Mouse (Mus musculus): ENCODE data around the gene Mpst. TPM values are rescaled to one million over a fixed set of nuclear protein-coding genes. Genes with fewer than 3 reads are reported as not detected.

The Mpst gene
- total and polyA plus RNA-seq, 3 experiments, result 38.6 to 86.7 TPM; not detected in 1

DNA sequence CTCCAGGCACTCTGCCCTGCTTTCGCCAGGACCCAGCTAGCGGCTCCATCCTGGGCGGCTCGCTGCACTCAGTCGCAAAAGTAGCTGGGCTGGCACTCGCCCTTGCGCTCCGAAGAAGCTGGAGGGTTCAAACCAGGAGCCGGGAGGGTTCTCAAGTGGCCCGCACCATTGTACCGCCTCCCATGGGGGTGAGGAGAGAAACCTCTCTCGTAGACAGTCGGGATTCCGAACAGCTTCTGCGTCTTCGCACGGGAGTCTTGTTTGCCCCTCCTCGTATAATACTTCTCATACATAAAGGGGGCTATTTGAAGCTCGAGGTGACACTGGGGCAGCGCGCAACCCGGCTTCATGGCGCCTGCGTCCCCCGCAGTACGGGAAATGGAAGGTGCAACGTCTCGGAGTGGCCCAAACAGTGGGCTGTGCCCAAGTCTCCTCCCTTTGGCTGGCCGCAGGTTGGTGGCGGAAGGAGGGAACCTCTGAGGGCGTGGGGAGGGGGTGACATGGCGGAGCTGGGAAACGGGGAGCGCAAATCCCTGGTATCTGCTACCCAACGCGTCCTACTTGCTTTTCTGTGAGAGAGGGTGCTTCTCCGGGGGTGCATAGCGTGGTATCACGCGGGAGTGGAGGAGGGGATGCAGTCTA lies at the start of gene Mpst (continued):
- TF ChIP-seq JUND (IDR thresholded peaks at IDR 0.05; ENCODE audit: low read depth, low read length) (no peak), HCFC1 (IDR thresholded peaks at IDR 0.05; ENCODE audit: low read depth, low read length) (peak; percentile 61; the same call in 1 of the 2 replicates), E2F4 (IDR thresholded peaks at IDR 0.05; ENCODE audit: borderline replicate concordance, low read depth, low read length) (no peak), ZC3H11A (IDR thresholded peaks at IDR 0.05; ENCODE audit: low read depth, low read length) (no peak)

DNA sequence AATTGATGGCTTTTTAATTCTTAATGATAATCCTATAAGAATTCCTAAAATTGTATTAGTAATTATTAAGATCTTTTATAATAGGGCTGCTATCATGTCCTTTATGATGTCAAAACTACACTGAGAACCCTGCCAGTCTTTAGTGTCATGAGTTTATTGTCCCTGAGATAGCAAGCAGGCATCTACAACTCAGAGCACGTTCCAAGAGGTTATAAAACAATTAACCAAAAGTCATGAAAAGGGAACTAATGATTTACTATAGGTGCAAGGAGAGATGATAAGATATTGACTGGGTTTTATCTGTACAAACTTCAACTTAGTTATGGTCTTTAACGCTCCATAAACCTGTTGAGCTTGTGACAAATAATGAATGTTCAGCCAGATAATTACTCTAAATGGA lies 40.3 kb upstream of the Mpst start:
- Histone ChIP-seq H3K27ac (ENCODE audit: control insufficient read depth, low read depth, low read length) (no peak overlapping the region), H3K9me3 (replicated peaks; ENCODE audit: insufficient read depth, low read length) (no peaks in the 10 kb centered on the region), H3K36me3 (ENCODE audit: control insufficient read depth in 1 of 2, insufficient read depth in 2 of 2, low read length in 2 of 2) (peaks cover 0 to 4% of the 10 kb centered on the region in 2 experiments; a peak in 1 of 4 replicates), H3K79me2 (ENCODE audit: control insufficient read depth, insufficient read depth, low read length, poor library complexity) (no peaks in the 10 kb centered on the region), H3K9ac (ENCODE audit: control insufficient read depth, low read depth, low read length, poor library complexity, severe bottlenecking) (no peak overlapping the region), H3K4me3 (ENCODE audit: control insufficient read depth in 1 of 2, insufficient read depth in 1 of 2, low read depth in 2 of 2, low read length in 2 of 2) (no peak overlapping the region), H3K27me3 (ENCODE audit: control insufficient read depth in 1 of 2, insufficient read depth in 2 of 2, low read length in 2 of 2) (no peaks in the 10 kb centered on the region; a peak in 1 of 4 replicates), H3K4me1 (ENCODE audit: control insufficient read depth in 1 of 2, insufficient read depth in 2 of 2, low read length in 2 of 2) (peaks cover 2 to 6% of the 10 kb centered on the region in 2 experiments; a peak in 2 of 4 replicates)
- TF ChIP-seq CHD1 (IDR thresholded peaks at IDR 0.05; ENCODE audit: low read depth, low read length) (no peak), ETS1 (IDR thresholded peaks at IDR 0.05; ENCODE audit: low read depth, low read length) (no peak), E2F4 (IDR thresholded peaks at IDR 0.05; ENCODE audit: borderline replicate concordance, low read depth, low read length) (no peak), TCF12 (IDR thresholded peaks at IDR 0.05; ENCODE audit: low read depth, low read length) (0 out of 2 replicates have a peak, but pooled peaks have one; percentile 42), MAX (IDR thresholded peaks at IDR 0.05; ENCODE audit: low read length) (no peak), POLR2AphosphoS2 (IDR thresholded peaks at IDR 0.05; ENCODE audit: low read length) (no peak), BHLHE40 (IDR thresholded peaks at IDR 0.05; ENCODE audit: borderline replicate concordance, low read depth, low read length) (peak; percentile 24; the same call in 1 of the 2 replicates), USF2 (IDR thresholded peaks at IDR 0.05; ENCODE audit: borderline replicate concordance in 1 of 2, insufficient read depth in 1 of 2, low read depth in 1 of 2, low read length in 2 of 2) (no peak), MYC (IDR thresholded peaks at IDR 0.05; ENCODE audit: low read depth, low read length) (0 out of 2 replicates have a peak, but pooled peaks have one; percentile 21), TAL1 (IDR thresholded peaks at IDR 0.05; ENCODE audit: low read length) (no peak), EP300 (IDR thresholded peaks at IDR 0.05; ENCODE audit: low read depth in 1 of 2, low read length in 2 of 2) (peak; percentile 32 to 42; a peak in 2 of 4 replicates), GABPA (IDR thresholded peaks at IDR 0.05; ENCODE audit: low read depth, low read length) (no peak), GATA1 (IDR thresholded peaks at IDR 0.05; ENCODE audit: low read depth, low read length) (0 out of 2 replicates have a peak, but pooled peaks have one; percentile 34)
- no peak for DNase-seq (ENCODE audit: low read depth, low spot score)

DNA sequence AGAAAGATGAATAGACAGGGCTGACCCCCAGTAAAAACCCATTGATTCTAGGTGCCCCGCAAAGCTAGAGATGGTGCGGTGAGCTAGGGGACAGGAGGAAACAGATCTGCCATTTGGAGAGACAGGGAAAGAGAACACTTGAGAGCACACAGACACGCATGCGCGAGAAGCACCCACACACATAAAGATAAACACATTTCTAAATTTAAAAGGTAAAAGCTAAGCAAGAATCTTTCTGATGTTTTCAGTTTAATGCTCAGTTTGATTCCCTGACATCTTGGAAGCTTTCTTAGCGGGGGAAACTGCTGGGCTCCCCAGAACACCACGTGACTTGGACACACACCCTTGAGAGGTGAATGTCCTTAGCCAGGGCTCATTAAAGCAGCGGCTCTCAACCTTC lies 39.3 kb upstream of the Mpst start:
- TF ChIP-seq GATA1 (IDR thresholded peaks at IDR 0.05; ENCODE audit: low read depth, low read length) (no peak), MYC (IDR thresholded peaks at IDR 0.05; ENCODE audit: low read depth, low read length) (no peak), ETS1 (IDR thresholded peaks at IDR 0.05; ENCODE audit: low read depth, low read length) (no peak), ZMIZ1 (IDR thresholded peaks at IDR 0.05; ENCODE audit: low read depth, low read length) (no peak), MAFK (IDR thresholded peaks at IDR 0.05; ENCODE audit: borderline replicate concordance, low read depth, low read length) (no peak), MAX (IDR thresholded peaks at IDR 0.05; ENCODE audit: low read length) (no peak), E2F4 (IDR thresholded peaks at IDR 0.05; ENCODE audit: borderline replicate concordance, low read depth, low read length) (no peak), POLR2AphosphoS5 (IDR thresholded peaks at IDR 0.05; ENCODE audit: borderline replicate concordance, low read depth, low read length) (no peak), MAZ (IDR thresholded peaks at IDR 0.05; ENCODE audit: low read depth, low read length) (no peak), USF1 (IDR thresholded peaks at IDR 0.05; ENCODE audit: low read depth, low read length) (no peak), HCFC1 (IDR thresholded peaks at IDR 0.05; ENCODE audit: low read depth, low read length) (no peak)
- H3K27me3 ChIP-seq (ENCODE audit: control insufficient read depth in 1 of 2, insufficient read depth in 2 of 2, low read length in 2 of 2), result no peaks in the 10 kb centered on the region; a peak in 1 of 4 replicates
- no peaks in the 10 kb centered on the region for H3K79me2 ChIP-seq (ENCODE audit: control insufficient read depth, insufficient read depth, low read length, poor library complexity)

More for the DNA sequence above, 39.3 kb upstream of the Mpst start:
- H3K4me1 ChIP-seq (ENCODE audit: control insufficient read depth in 1 of 2, insufficient read depth in 2 of 2, low read length in 2 of 2), result peaks cover 2 to 6% of the 10 kb centered on the region in 2 experiments; a peak in 2 of 4 replicates
- H3K27ac ChIP-seq (ENCODE audit: control insufficient read depth, low read depth, low read length), result no peak overlapping the region
- DNase-seq (ENCODE audit: low read depth, low spot score), result no peak
- no peaks in the 10 kb centered on the region for H3K9me3 ChIP-seq (replicated peaks; ENCODE audit: insufficient read depth, low read length)
- H3K4me3 ChIP-seq (ENCODE audit: control insufficient read depth in 1 of 2, insufficient read depth in 1 of 2, low read depth in 2 of 2, low read length in 2 of 2), result no peak overlapping the region
- no peak overlapping the region for H3K9ac ChIP-seq (ENCODE audit: control insufficient read depth, low read depth, low read length, poor library complexity, severe bottlenecking)
- peaks cover 0 to 4% of the 10 kb centered on the region in 2 experiments; a peak in 1 of 4 replicates for H3K36me3 ChIP-seq (ENCODE audit: control insufficient read depth in 1 of 2, insufficient read depth in 2 of 2, low read length in 2 of 2)
